Mouse (Mus musculus): ENCODE measurements at regions not wholly inside any gene's neighbourhood (a gene's known extent, or its start where the extent isn't known, plus 50 kb on each side); places are given as distances from the start of the nearest gene placed in this dataset.

- TF ChIP-seq CTCF (IDR thresholded peaks at IDR 0.05) (no peak), EP300 (IDR thresholded peaks at IDR 0.05; ENCODE audit: insufficient read depth, low read depth, low read length) (no peak), POLR2A (IDR thresholded peaks at IDR 0.05; ENCODE audit: insufficient read depth, low read depth, low read length) (no peak)
- no peak overlapping the region for H3K4me3 ChIP-seq
- H3K79me2 ChIP-seq (replicated peaks; ENCODE audit: control insufficient read depth, insufficient read depth, low read length) = no peaks in the 10 kb centered on the region
- H3K27me3 ChIP-seq (ENCODE audit: control insufficient read depth, insufficient read depth, low read length) = no peaks in the 10 kb centered on the region
- no peaks in the 10 kb centered on the region for H3K4me1 ChIP-seq (ENCODE audit: control insufficient read depth, insufficient read depth, low read length)
- no peak for DNase-seq
- intact Hi-C loops (cut with DNase I) = no loop called here
- no peak overlapping the region for H3K27ac ChIP-seq
- 29% methylated on average over 4 of the region's 4 CpGs for WGBS
- no peak overlapping the region for H3K9ac ChIP-seq (ENCODE audit: low read depth, low read length)
- no peaks in the 10 kb centered on the region for H3K36me3 ChIP-seq (ENCODE audit: control insufficient read depth, insufficient read depth, low read length)
Measured at GRCm38 (mm10) chr13:118193951-118194696, 192.3 kb upstream of the B430218F22Rik start.

DNA sequence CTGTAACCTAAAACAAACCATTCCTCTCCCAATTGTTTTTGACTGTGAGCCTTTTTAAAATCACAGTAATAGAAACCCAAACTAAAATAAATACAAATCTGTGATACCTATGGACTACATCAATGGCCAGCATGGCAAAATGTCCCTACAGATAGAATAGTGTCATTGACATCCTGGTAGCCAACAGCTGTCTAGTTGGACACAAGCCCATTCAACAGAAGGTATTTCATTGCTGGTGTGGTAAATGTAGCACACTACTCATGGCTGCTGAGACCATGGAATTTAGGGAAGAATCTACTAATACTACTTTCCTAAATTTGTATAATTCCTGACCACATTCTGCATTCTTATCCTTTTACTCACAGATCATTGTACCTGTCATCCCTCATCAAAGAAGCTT, 178.3 kb upstream of the B430218F22Rik start:
- Histone ChIP-seq H3K36me3 (ENCODE audit: control insufficient read depth, insufficient read depth, low read length) (no peaks in the 10 kb centered on the region), H3K4me3 (no peak overlapping the region), H3K27ac (no peak overlapping the region), H3K27me3 (ENCODE audit: control insufficient read depth, insufficient read depth, low read length) (no peaks in the 10 kb centered on the region), H3K9ac (ENCODE audit: low read depth, low read length) (no peak overlapping the region), H3K4me1 (ENCODE audit: control insufficient read depth, insufficient read depth, low read length) (no peaks in the 10 kb centered on the region), H3K79me2 (replicated peaks; ENCODE audit: control insufficient read depth, insufficient read depth, low read length) (no peaks in the 10 kb centered on the region)
- intact Hi-C loops (cut with DNase I) = no loop called here
- DNase-seq = no peak
- no peak for TF ChIP-seq POLR2A (IDR thresholded peaks at IDR 0.05; ENCODE audit: insufficient read depth, low read depth, low read length)
- TF ChIP-seq EP300 (IDR thresholded peaks at IDR 0.05; ENCODE audit: insufficient read depth, low read depth, low read length) = no peak
- TF ChIP-seq CTCF (IDR thresholded peaks at IDR 0.05) = no peak

DNA sequence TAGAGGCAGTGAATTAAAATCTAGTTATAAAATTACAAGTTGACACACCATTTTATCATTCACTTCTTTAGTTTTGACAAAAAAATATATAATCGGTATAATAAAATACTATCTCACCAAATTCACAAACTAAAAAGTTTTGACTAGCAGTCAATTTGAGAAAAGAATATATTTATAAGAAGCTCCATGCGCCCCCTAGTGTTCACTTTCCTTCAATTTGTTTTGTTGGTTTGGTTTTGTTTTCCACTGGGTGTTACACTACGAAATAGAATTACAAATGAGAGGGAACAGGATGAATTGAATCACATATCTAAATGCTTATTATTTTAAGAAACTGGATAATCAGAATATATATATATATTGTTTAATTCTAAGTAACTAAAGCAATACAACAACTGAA, 159.1 kb upstream of the B430218F22Rik start:
- Histone ChIP-seq H3K4me3 (no peak overlapping the region), H3K27me3 (ENCODE audit: control insufficient read depth, insufficient read depth, low read length) (no peaks in the 10 kb centered on the region), H3K9ac (ENCODE audit: low read depth, low read length) (no peak overlapping the region), H3K36me3 (ENCODE audit: control insufficient read depth, insufficient read depth, low read length) (no peaks in the 10 kb centered on the region), H3K27ac (no peak overlapping the region), H3K79me2 (replicated peaks; ENCODE audit: control insufficient read depth, insufficient read depth, low read length) (no peaks in the 10 kb centered on the region), H3K4me1 (ENCODE audit: control insufficient read depth, insufficient read depth, low read length) (no peaks in the 10 kb centered on the region)
- DNase-seq = no peak
- WGBS = 30% methylated on average over 3 of the region's 3 CpGs
- intact Hi-C loops (cut with DNase I) = loop anchor here (2.0 kb wide), 2 partner anchors 625 to 677 kb away; partner anchors contain the start of gene Hcn1
- no peak for TF ChIP-seq EP300 (IDR thresholded peaks at IDR 0.05; ENCODE audit: insufficient read depth, low read depth, low read length)
- TF ChIP-seq CTCF (IDR thresholded peaks at IDR 0.05) = peak; percentile 78
- no peak for TF ChIP-seq POLR2A (IDR thresholded peaks at IDR 0.05; ENCODE audit: insufficient read depth, low read depth, low read length)

DNA sequence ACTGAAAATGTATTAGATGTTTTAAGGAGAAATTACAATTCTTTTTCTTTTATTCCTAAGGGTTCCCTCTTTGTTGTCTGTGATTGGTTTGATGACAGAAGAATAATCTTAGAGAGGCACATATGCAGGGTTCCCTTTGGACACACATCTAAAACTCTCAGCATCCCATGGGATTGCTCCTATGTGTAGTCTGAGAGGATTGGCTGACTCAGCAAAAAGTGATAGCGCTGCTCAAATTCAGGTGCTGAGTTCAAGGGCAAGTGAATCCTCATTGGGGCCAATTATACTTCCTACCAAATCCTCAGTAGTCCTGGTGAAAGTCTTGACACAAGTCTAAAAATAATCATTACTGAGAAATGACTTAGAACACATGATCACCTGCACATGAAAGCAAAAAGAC, 148.5 kb upstream of the B430218F22Rik start:
- Histone ChIP-seq H3K4me3 (no peak overlapping the region), H3K36me3 (ENCODE audit: control insufficient read depth, insufficient read depth, low read length) (no peaks in the 10 kb centered on the region), H3K27ac (no peak overlapping the region), H3K9ac (ENCODE audit: low read depth, low read length) (no peak overlapping the region), H3K27me3 (ENCODE audit: control insufficient read depth, insufficient read depth, low read length) (no peaks in the 10 kb centered on the region), H3K79me2 (replicated peaks; ENCODE audit: control insufficient read depth, insufficient read depth, low read length) (no peaks in the 10 kb centered on the region), H3K4me1 (ENCODE audit: control insufficient read depth, insufficient read depth, low read length) (no peaks in the 10 kb centered on the region)
- DNase-seq = no peak
- WGBS = 93% methylated on average over 1 of the region's 1 CpGs
- TF ChIP-seq CTCF (IDR thresholded peaks at IDR 0.05) = no peak
- no peak for TF ChIP-seq POLR2A (IDR thresholded peaks at IDR 0.05; ENCODE audit: insufficient read depth, low read depth, low read length)
- TF ChIP-seq EP300 (IDR thresholded peaks at IDR 0.05; ENCODE audit: insufficient read depth, low read depth, low read length) = no peak
- intact Hi-C loops (cut with DNase I) = no loop called here

DNA sequence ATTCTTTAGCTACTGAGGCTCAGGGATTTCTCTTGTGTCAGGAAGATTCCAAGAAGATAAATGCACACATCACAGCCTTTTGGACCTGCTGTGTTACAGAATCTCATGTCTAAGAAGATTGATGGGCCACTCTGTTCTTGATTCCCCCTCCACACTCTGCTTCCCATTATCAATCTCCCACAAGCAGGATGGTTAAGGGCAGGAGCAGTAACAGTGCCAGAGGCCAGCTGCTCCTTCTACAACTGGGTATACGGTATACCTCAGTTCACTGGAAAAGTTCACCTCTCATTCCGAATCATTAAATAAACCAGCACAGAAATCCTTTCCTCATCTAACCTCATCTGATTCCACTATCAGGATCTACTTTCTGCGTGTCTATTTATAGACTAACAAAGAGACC, 141.8 kb upstream of the B430218F22Rik start:
- no peaks in the 10 kb centered on the region for H3K27me3 ChIP-seq (ENCODE audit: control insufficient read depth, insufficient read depth, low read length)
- H3K36me3 ChIP-seq (ENCODE audit: control insufficient read depth, insufficient read depth, low read length) = no peaks in the 10 kb centered on the region
- no peak for DNase-seq
- no peaks in the 10 kb centered on the region for H3K79me2 ChIP-seq (replicated peaks; ENCODE audit: control insufficient read depth, insufficient read depth, low read length)
- WGBS = 60% methylated on average over 3 of the region's 3 CpGs
- no peak overlapping the region for H3K4me3 ChIP-seq
- H3K4me1 ChIP-seq (ENCODE audit: control insufficient read depth, insufficient read depth, low read length) = no peaks in the 10 kb centered on the region; the same call in 1 of the 2 replicates
- no peak overlapping the region for H3K27ac ChIP-seq
- no peak for TF ChIP-seq EP300 (IDR thresholded peaks at IDR 0.05; ENCODE audit: insufficient read depth, low read depth, low read length)
- TF ChIP-seq POLR2A (IDR thresholded peaks at IDR 0.05; ENCODE audit: insufficient read depth, low read depth, low read length) = no peak
- TF ChIP-seq CTCF (IDR thresholded peaks at IDR 0.05) = no peak
- intact Hi-C loops (cut with DNase I) = no loop called here
- no peak overlapping the region for H3K9ac ChIP-seq (ENCODE audit: low read depth, low read length)

- WGBS = 17% methylated on average over 2 of the region's 2 CpGs
- H3K4me3 ChIP-seq = no peak overlapping the region
- no peaks in the 10 kb centered on the region for H3K79me2 ChIP-seq (replicated peaks; ENCODE audit: control insufficient read depth, insufficient read depth, low read length)
- no peaks in the 10 kb centered on the region; the same call in 1 of the 2 replicates for H3K4me1 ChIP-seq (ENCODE audit: control insufficient read depth, insufficient read depth, low read length)
- H3K36me3 ChIP-seq (ENCODE audit: control insufficient read depth, insufficient read depth, low read length) = no peaks in the 10 kb centered on the region
- TF ChIP-seq POLR2A (IDR thresholded peaks at IDR 0.05; ENCODE audit: insufficient read depth, low read depth, low read length) (no peak), EP300 (IDR thresholded peaks at IDR 0.05; ENCODE audit: insufficient read depth, low read depth, low read length) (no peak), CTCF (IDR thresholded peaks at IDR 0.05) (no peak)
- H3K27ac ChIP-seq = no peak overlapping the region
- H3K9ac ChIP-seq (ENCODE audit: low read depth, low read length) = no peak overlapping the region
- H3K27me3 ChIP-seq (ENCODE audit: control insufficient read depth, insufficient read depth, low read length) = no peaks in the 10 kb centered on the region
- DNase-seq = no peak
- intact Hi-C loops (cut with DNase I) = no loop called here
Measured at GRCm38 (mm10) chr13:118245546-118245945, 140.9 kb upstream of the B430218F22Rik start.

Measured in heart, adult 2 months (tissue).